Mouse (Mus musculus) small intestine, adult 2 months (tissue): ENCODE data around the gene Pttg1.

Source experiments
- CTCF ChIP-seq: fragments of 200-500 bp; IDR thresholded peaks from 2 replicates; pipeline ENCODE4 v1.5.1; 2012; ENCODE audit warnings: low read depth, mild to moderate bottlenecking, control low read depth, inconsistent platforms, low read length, moderate library complexity, mixed read lengths; ENCODE audit not compliant: insufficient replicate concordance, insufficient read length; ENCODE audit errors: extremely low read depth
- POLR2A ChIP-seq: fragments of 200-500 bp; IDR thresholded peaks from 2 replicates; pipeline ENCODE4 v1.6.1; 2012; ENCODE audit warnings: low read depth, mild to moderate bottlenecking, control low read depth, inconsistent platforms, low read length, moderate library complexity

- TF ChIP-seq CTCF (no peak), POLR2A (no peak)
Observed at GRCm38 (mm10) chr11:43387004-43387880, 38.8 kb downstream of the Pttg1 start.
